Mouse (Mus musculus) myocyte (in vitro differentiated cells): ENCODE results near the gene Gbx1. TPM values are rescaled to one million over a fixed set of nuclear protein-coding genes. Genes with fewer than 3 reads are reported as not detected.

ENCODE experiments used
- H3K27me3 ChIP-seq: one replicate; pipeline ENCODE4 v1.6.1; 2011; ENCODE audit not compliant: control insufficient read depth, insufficient read depth, insufficient read length
- H3K36me3 ChIP-seq: one replicate; pipeline ENCODE4 v1.6.1; 2011; ENCODE audit not compliant: control insufficient read depth, insufficient read depth
- H3K4me2 ChIP-seq: one replicate; pipeline ENCODE4 v1.6.1; 2011; ENCODE audit warnings: low read depth, control low read depth
- H3K4me3 ChIP-seq: one replicate; pipeline ENCODE4 v1.5.1; 2011; ENCODE audit warnings: mild to moderate bottlenecking, control low read depth, moderate library complexity
- H3K79me2 ChIP-seq: one replicate; pipeline ENCODE4 v1.6.1; 2011; ENCODE audit not compliant: control insufficient read depth, insufficient read depth
- H3ac ChIP-seq: one replicate; pipeline ENCODE4 v1.6.1; 2011; ENCODE audit not compliant: control insufficient read depth, insufficient read length
- CEBPB ChIP-seq: IDR thresholded peaks from 2 replicates; pipeline ENCODE4 v1.6.1; 2011; ENCODE audit warnings: mild to moderate bottlenecking, moderate library complexity; ENCODE audit not compliant: poor library complexity, insufficient read depth, severe bottlenecking
- E2F4 ChIP-seq: IDR thresholded peaks from one replicate; pipeline ENCODE4 v1.6.1; 2011; ENCODE audit warnings: mild to moderate bottlenecking, control low read depth, moderate library complexity; ENCODE audit not compliant: insufficient read depth
- MAX ChIP-seq: IDR thresholded peaks from one replicate; pipeline ENCODE4 v1.6.1; 2011; ENCODE audit warnings: low read depth, mild to moderate bottlenecking, control low read depth
- MYOD1 ChIP-seq, 3 experiments: IDR thresholded peaks; one replicate each; pipeline ENCODE4 v1.6.1; 2011; ENCODE audit warnings: control low read depth in 2 of 3, low read depth in 2 of 3, mild to moderate bottlenecking in 2 of 3, moderate library complexity in 1 of 3; ENCODE audit not compliant: insufficient read length in 2 of 3, control insufficient read depth in 1 of 3
- MYOG ChIP-seq, 3 experiments: IDR thresholded peaks; one replicate each; pipeline ENCODE4 v1.6.1; 2011; ENCODE audit warnings: control low read depth in 2 of 3, low read depth in 2 of 3, mild to moderate bottlenecking in 2 of 3; ENCODE audit not compliant: insufficient read length in 2 of 3, control insufficient read depth in 1 of 3, insufficient read depth in 1 of 3
- POLR2A ChIP-seq: IDR thresholded peaks from one replicate; pipeline ENCODE4 v1.6.1; 2011; ENCODE audit warnings: low read depth, mild to moderate bottlenecking, control low read depth, moderate library complexity; ENCODE audit not compliant: insufficient read length
- POLR2AphosphoS2 ChIP-seq: IDR thresholded peaks from one replicate; pipeline ENCODE4 v1.6.1; 2011; ENCODE audit warnings: low read depth, control low read depth; ENCODE audit not compliant: insufficient read length
- REST ChIP-seq: IDR thresholded peaks from one replicate; pipeline ENCODE4 v1.6.1; 2011; ENCODE audit warnings: mild to moderate bottlenecking, control low read depth, moderate library complexity; ENCODE audit not compliant: insufficient read depth, insufficient read length
- SRF ChIP-seq: IDR thresholded peaks from one replicate; pipeline ENCODE4 v1.6.1; 2011; ENCODE audit warnings: low read depth; ENCODE audit not compliant: control insufficient read depth, insufficient read length
- TCF12 ChIP-seq: IDR thresholded peaks from one replicate; pipeline ENCODE4 v1.6.1; 2011; ENCODE audit warnings: mild to moderate bottlenecking, control low read depth; ENCODE audit not compliant: poor library complexity, insufficient read depth, severe bottlenecking
- TCF3 ChIP-seq: IDR thresholded peaks from one replicate; pipeline ENCODE4 v1.6.1; 2011; ENCODE audit warnings: low read depth, control low read depth; ENCODE audit not compliant: insufficient read length
- USF1 ChIP-seq: IDR thresholded peaks from one replicate; pipeline ENCODE4 v1.6.1; 2011; ENCODE audit warnings: low read depth, mild to moderate bottlenecking, control low read depth, moderate library complexity
- polyA plus RNA-seq: library from polyadenylated mRNA; unstranded; fragments of >200 nt; fragmentation: generic; extraction: Trizol; gene quantifications from one replicate; pipeline ENCODE4 v1.2.1, GENCODE M21; 2012; ENCODE audit warnings: missing spikeins

Gene Gbx1
- polyA plus RNA-seq, 1 experiment = 2.5 TPM

DNA sequence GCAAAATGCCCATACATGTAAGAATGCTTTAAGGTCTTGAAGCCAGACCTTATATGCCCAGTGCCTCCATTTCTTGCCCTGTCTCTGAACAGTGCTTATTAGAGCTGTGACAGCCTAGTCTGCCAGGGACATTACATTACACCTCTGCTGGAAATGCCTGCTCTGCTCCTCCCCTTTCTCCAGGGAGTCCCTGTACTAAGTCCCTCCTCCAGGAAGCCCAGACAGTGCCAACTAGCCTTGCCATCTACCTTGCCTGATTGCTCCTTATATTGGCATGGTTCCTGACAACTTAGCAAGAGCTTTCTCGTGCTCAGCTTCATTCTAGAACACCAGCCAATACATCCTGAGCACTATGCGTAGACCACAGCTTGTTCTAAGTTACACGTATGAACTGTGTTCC lies 8.7 kb upstream of the Gbx1 start:
- no peak overlapping the region for H3K4me3 ChIP-seq
- no peak overlapping the region for H3ac ChIP-seq
- no peaks in the 10 kb centered on the region for H3K36me3 ChIP-seq
- peaks cover 88% of the 10 kb centered on the region for H3K27me3 ChIP-seq
- no peak overlapping the region for H3K4me2 ChIP-seq
- TF ChIP-seq SRF = no peak
- TF ChIP-seq USF1 = no peak
- TF ChIP-seq REST = no peak
- TF ChIP-seq MAX = no peak
- TF ChIP-seq E2F4 = no peak
- TF ChIP-seq MYOD1 (IDR thresholded peaks at IDR 0.05; ENCODE audit: control insufficient read depth in 1 of 3, insufficient read length in 2 of 3, low read depth in 2 of 3) = no peak
- TF ChIP-seq POLR2A = no peak
- no peaks in the 10 kb centered on the region for H3K79me2 ChIP-seq

DNA sequence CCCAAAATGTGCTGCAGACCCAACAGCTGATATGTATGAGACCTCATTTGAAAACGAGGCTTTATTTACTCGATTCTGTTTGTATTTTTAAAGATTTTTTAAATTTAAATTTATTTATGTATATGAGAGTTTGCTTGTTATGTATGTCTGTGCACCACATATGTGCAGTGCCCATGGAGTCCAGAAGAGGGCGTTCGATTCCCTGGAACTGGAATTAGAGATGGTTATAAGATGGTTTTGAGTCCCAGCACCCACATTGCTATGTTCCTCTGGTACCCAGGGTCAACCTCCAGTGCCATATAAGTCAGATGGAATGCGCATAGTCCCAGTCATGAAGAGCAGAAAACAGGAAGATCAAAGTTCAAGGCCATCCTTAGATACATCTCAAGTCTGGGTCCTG lies 7.3 kb upstream of the Gbx1 start:
- peaks cover 84% of the 10 kb centered on the region for H3K27me3 ChIP-seq
- TF ChIP-seq REST (no peak), USF1 (no peak), TCF12 (no peak), TCF3 (no peak), SRF (no peak), MYOG (IDR thresholded peaks at IDR 0.05; ENCODE audit: control insufficient read depth in 1 of 3, insufficient read depth in 1 of 3, insufficient read length in 2 of 3, low read depth in 2 of 3) (no peak), MAX (no peak), CEBPB (no peak), MYOD1 (IDR thresholded peaks at IDR 0.05; ENCODE audit: control insufficient read depth in 1 of 3, insufficient read length in 2 of 3, low read depth in 2 of 3) (no peak), POLR2A (no peak), POLR2AphosphoS2 (no peak), E2F4 (no peak)
- no peak overlapping the region for H3K4me2 ChIP-seq
- H3K36me3 ChIP-seq = no peaks in the 10 kb centered on the region
- no peak overlapping the region for H3K4me3 ChIP-seq
- H3ac ChIP-seq = no peak overlapping the region
- no peaks in the 10 kb centered on the region for H3K79me2 ChIP-seq

DNA sequence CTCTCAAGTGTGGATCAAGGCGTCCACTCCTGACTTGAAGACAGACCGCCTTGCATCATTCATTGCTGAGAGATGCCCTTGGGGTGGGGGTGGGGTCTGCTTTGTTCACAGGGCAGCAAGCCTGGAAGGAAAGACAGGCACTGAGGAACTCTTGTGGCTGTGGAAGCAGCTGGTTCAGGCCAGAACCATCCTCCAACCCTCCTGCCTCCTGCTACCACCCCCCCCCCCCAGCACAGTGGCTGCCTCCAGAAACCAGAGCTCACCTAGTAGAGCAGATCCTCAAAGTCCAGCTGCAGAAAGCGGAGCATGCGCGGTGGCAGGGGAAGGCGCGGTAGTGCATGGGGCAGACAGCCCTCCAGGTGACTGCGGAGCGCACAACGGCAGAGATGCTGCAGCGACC lies 6.4 kb upstream of the Gbx1 start:
- TF ChIP-seq MYOD1 (IDR thresholded peaks at IDR 0.05; ENCODE audit: control insufficient read depth in 1 of 3, insufficient read length in 2 of 3, low read depth in 2 of 3) (no peak), MAX (no peak), E2F4 (no peak), USF1 (no peak), CEBPB (no peak), MYOG (IDR thresholded peaks at IDR 0.05; ENCODE audit: control insufficient read depth in 1 of 3, insufficient read depth in 1 of 3, insufficient read length in 2 of 3, low read depth in 2 of 3) (no peak), TCF12 (no peak), REST (no peak), POLR2AphosphoS2 (no peak), TCF3 (no peak), SRF (no peak), POLR2A (no peak)
- Histone ChIP-seq H3K4me3 (no peak overlapping the region), H3K79me2 (no peaks in the 10 kb centered on the region), H3K4me2 (no peak overlapping the region), H3ac (no peak overlapping the region), H3K36me3 (no peaks in the 10 kb centered on the region), H3K27me3 (peaks cover 77% of the 10 kb centered on the region)

DNA sequence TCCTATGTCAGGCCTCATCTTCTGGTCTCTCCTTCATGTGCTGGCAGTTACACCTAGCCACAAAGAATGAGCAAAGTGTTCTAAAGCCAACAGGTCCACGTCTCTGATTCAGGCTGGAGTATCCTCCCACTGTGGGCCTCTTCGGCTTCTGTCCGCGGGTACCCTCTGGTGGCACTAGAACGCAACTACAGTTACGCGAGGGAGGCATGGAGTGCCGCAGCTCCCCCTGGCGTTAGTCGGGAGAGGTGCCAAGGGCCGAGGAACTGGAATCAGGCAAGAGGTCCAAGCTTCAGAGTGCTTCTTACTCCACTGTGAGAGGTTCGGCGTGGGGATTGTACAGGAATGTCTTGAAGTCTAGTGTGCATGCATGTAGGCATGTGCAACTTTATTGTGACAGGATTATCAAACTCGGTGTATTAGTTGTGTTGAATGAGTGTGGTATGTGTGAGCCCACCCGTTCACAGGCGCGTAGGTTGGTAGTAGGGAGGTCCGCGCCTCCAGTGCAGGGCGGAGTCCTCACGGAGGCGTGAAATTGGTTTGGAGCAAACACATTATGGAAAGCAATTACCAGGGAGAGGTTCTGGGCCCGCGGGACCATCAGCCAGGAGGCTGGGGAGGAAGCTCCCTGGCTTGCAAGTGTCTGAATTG lies 3.2 kb upstream of the Gbx1 start:
- Histone ChIP-seq H3K27me3 (peaks cover 81% of the 10 kb centered on the region), H3K4me3 (no peak overlapping the region), H3K4me2 (no peak overlapping the region), H3K79me2 (no peaks in the 10 kb centered on the region), H3ac (no peak overlapping the region), H3K36me3 (no peaks in the 10 kb centered on the region)
- TF ChIP-seq TCF3 = no peak
- TF ChIP-seq E2F4 = no peak
- no peak for TF ChIP-seq MYOG (IDR thresholded peaks at IDR 0.05; ENCODE audit: control insufficient read depth in 1 of 3, insufficient read depth in 1 of 3, insufficient read length in 2 of 3, low read depth in 2 of 3)
- no peak for TF ChIP-seq SRF
- TF ChIP-seq USF1 = no peak
- no peak for TF ChIP-seq MYOD1 (IDR thresholded peaks at IDR 0.05; ENCODE audit: control insufficient read depth in 1 of 3, insufficient read length in 2 of 3, low read depth in 2 of 3)
- no peak for TF ChIP-seq POLR2A
- TF ChIP-seq REST = no peak
- no peak for TF ChIP-seq MAX
- TF ChIP-seq TCF12 = no peak
- no peak for TF ChIP-seq POLR2AphosphoS2
- TF ChIP-seq CEBPB = no peak
